In genomic region chr16:63633748-63634166, GRCm38 (mm10) we compare ENCODE assay signal across 22 mouse cellular contexts.
DNase-seq lines count a peak whose midpoint lies in the region; ATAC-seq and TF ChIP-seq lines count a peak whose summit lies in the region.
"Had no signal": no experiment of that assay in that cellular context is flagged by ENCODE, and none has a peak within 500 bp of the region (broad histone marks: within the 10 kb centered on the region; RNA-seq: fewer than 3 reads in every experiment).

No protein-coding gene starts in this region.

- no peak overlapping the region for H3K4me2 ChIP-seq in forebrain, embryonic 15.5 days (replicated peaks)
- H3K4me2 ChIP-seq in forebrain, embryonic 11.5 days (ENCODE audit: low read depth, low read length, severe bottlenecking) = no peak overlapping the region
- H3K4me2 ChIP-seq: kidney, embryonic 15.5 days; limb, embryonic 13.5 days; liver, embryonic 12.5 days; neural tube, embryonic 15.5 days had no signal

- no peak overlapping the region for H3K9ac ChIP-seq in forebrain, embryonic 15.5 days (replicated peaks)
- H3K9ac ChIP-seq in forebrain, embryonic 11.5 days (ENCODE audit: low read length) = no peak overlapping the region
- H3K9ac ChIP-seq: kidney, embryonic 15.5 days; limb, embryonic 13.5 days; liver, embryonic 12.5 days; neural tube, embryonic 15.5 days had no signal

- peak overlapping the region; percentile 14; the same call in 1 of the 2 replicates for H3K27ac ChIP-seq in forebrain, embryonic 15.5 days (replicated peaks)
- H3K27ac ChIP-seq in forebrain, embryonic 11.5 days (ENCODE audit: low read depth, low read length) = no peak overlapping the region
- peak overlapping the region; percentile 99 for H3K27ac ChIP-seq in cerebellum, adult 2 months (ENCODE audit: insufficient read depth, low read length)
- H3K27ac ChIP-seq: gastrocnemius, adult 2 months; heart, embryonic 10.5 days; hindbrain, embryonic 10.5 days; kidney, embryonic 15.5 days; limb, embryonic 13.5 days; liver, embryonic 12.5 days; midbrain, embryonic 10.5 days; neural tube, embryonic 15.5 days had no signal

- TF ChIP-seq POLR2A in brain, embryonic 14.5 days (IDR thresholded peaks at IDR 0.05; ENCODE audit: borderline replicate concordance, extremely low read depth, insufficient read depth, insufficient read length, poor library complexity, severe bottlenecking) = no peak
- no peak for TF ChIP-seq POLR2A in cerebellum, adult 2 months (IDR thresholded peaks at IDR 0.05; ENCODE audit: borderline replicate concordance, insufficient read depth, low read length)

- no peak for TF ChIP-seq CTCF in brain, embryonic 14.5 days (IDR thresholded peaks at IDR 0.05; ENCODE audit: borderline replicate concordance, extremely low read depth, insufficient read depth, insufficient read length)
- no peak for TF ChIP-seq CTCF in cerebellum, adult 2 months (IDR thresholded peaks at IDR 0.05; ENCODE audit: borderline replicate concordance, insufficient read depth, low read depth, low read length)

- no peak overlapping the region for H3K4me3 ChIP-seq in forebrain, embryonic 15.5 days
- no peak overlapping the region for H3K4me3 ChIP-seq in forebrain, embryonic 11.5 days (ENCODE audit: low read depth, low read length)
- H3K4me3 ChIP-seq in cerebellum, adult 2 months (replicated peaks; ENCODE audit: insufficient read depth, low read depth, low read length) = no peak overlapping the region
- H3K4me3 ChIP-seq: gastrocnemius, adult 2 months; heart, embryonic 10.5 days; hindbrain, embryonic 10.5 days; kidney, embryonic 15.5 days; limb, embryonic 13.5 days; liver, embryonic 12.5 days; midbrain, embryonic 10.5 days; neural tube, embryonic 15.5 days had no signal

- H3K9me3 ChIP-seq in forebrain, embryonic 15.5 days = no peaks in the 10 kb centered on the region
- H3K9me3 ChIP-seq in forebrain, embryonic 11.5 days (ENCODE audit: control insufficient read depth, low read length) = no peaks in the 10 kb centered on the region
- H3K9me3 ChIP-seq: heart, embryonic 10.5 days; hindbrain, embryonic 10.5 days; kidney, embryonic 15.5 days; limb, embryonic 13.5 days; liver, embryonic 12.5 days; midbrain, embryonic 10.5 days; neural tube, embryonic 15.5 days had no signal

- 82% methylated on average over 5 of the region's 5 CpGs for WGBS in forebrain, embryonic 15.5 days
- WGBS in forebrain, embryonic 11.5 days = 93% methylated on average over 5 of the region's 5 CpGs
- WGBS in cerebellum, adult 2 months = 39% methylated on average over 5 of the region's 5 CpGs

- H3K4me1 ChIP-seq in forebrain, embryonic 15.5 days = peaks cover 9% of the 10 kb centered on the region; the same call in 1 of the 2 replicates
- no peaks in the 10 kb centered on the region for H3K4me1 ChIP-seq in forebrain, embryonic 11.5 days (replicated peaks; ENCODE audit: control insufficient read depth, insufficient read depth, low read length)
- peaks cover 7% of the 10 kb centered on the region for H3K4me1 ChIP-seq in cerebellum, adult 2 months (ENCODE audit: control insufficient read depth, insufficient read depth, low read length)
- H3K4me1 ChIP-seq: heart, embryonic 10.5 days; hindbrain, embryonic 10.5 days; kidney, embryonic 15.5 days; limb, embryonic 13.5 days; liver, embryonic 12.5 days; neural tube, embryonic 15.5 days had no signal

- DNase-seq in forebrain, embryonic 11.5 days (ENCODE audit: low spot score) = no peak
- DNase-seq in brain, embryonic 14.5 days (ENCODE audit: low read depth) = peak; percentile 74
- DNase-seq in cerebellum, adult 2 months = peak; percentile 63 to 84
- peak; percentile 62 to 66 for DNase-seq in cerebellum, postnatal 25 days
- DNase-seq in gastrocnemius, postnatal 14 days = no peak
- no peak for DNase-seq in urinary bladder, postnatal 14 days (ENCODE audit: low spot score)
- DNase-seq: adrenal gland, postnatal 36 days; gastrocnemius, adult 2 months; kidney, adult 11 months; kidney, postnatal 36 days; lung, adult 18-20 months; lung, postnatal 10 days; thymus, adult 2 months; thymus, postnatal 4 days had no signal

- ATAC-seq in forebrain, embryonic 15.5 days (replicated peaks) = peak; percentile 58
- no peak for ATAC-seq in forebrain, embryonic 11.5 days (replicated peaks; ENCODE audit: low FRiP score)
- ATAC-seq: liver, embryonic 12.5 days had no signal

- H3K36me3 ChIP-seq in forebrain, embryonic 15.5 days = no peaks in the 10 kb centered on the region
- no peaks in the 10 kb centered on the region for H3K36me3 ChIP-seq in forebrain, embryonic 11.5 days (ENCODE audit: control insufficient read depth, insufficient read depth, low read length)
- H3K36me3 ChIP-seq: heart, embryonic 10.5 days; hindbrain, embryonic 10.5 days; kidney, embryonic 15.5 days; limb, embryonic 13.5 days; liver, embryonic 12.5 days; midbrain, embryonic 10.5 days; neural tube, embryonic 15.5 days had no signal

- intact Hi-C loops in gastrocnemius, postnatal 14 days (cut with DNase I; ENCODE audit: low total_unique reads) = no loop called here

- H3K27me3 ChIP-seq in forebrain, embryonic 15.5 days = no peaks in the 10 kb centered on the region
- no peaks in the 10 kb centered on the region for H3K27me3 ChIP-seq in forebrain, embryonic 11.5 days (ENCODE audit: control insufficient read depth, insufficient read depth, low read length)
- H3K27me3 ChIP-seq in cerebellum, adult 2 months (ENCODE audit: control insufficient read depth, insufficient read depth, low read length) = no peaks in the 10 kb centered on the region
- H3K27me3 ChIP-seq: kidney, embryonic 15.5 days; limb, embryonic 13.5 days; liver, embryonic 12.5 days; neural tube, embryonic 15.5 days had no signal

Comparison
In these comparisons a context has a peak if more than half of its experiments do, and no peak if none do; other contexts are left out.
1. DNase-seq: peak in brain, embryonic 14.5 days (single experiment), cerebellum, adult 2 months (2 of 2) and cerebellum, postnatal 25 days (2 of 2); none in forebrain, embryonic 11.5 days (single experiment), gastrocnemius, postnatal 14 days (single experiment) and urinary bladder, postnatal 14 days (single experiment).